Mouse (Mus musculus): Measurements from ENCODE around the gene Rere. TPM values are rescaled to one million over a fixed set of nuclear protein-coding genes. Genes with fewer than 3 reads are reported as not detected.

Gene Rere
- polyA plus RNA-seq, 1 experiment, result 61.3 TPM

GRCm38 (mm10) chr4:150448433-150448832 lies 167.0 kb downstream of the Rere start:
- WGBS, result 56% methylated on average over 1 of the region's 1 CpGs
- TF ChIP-seq POLR2A (IDR thresholded peaks at IDR 0.05; ENCODE audit: borderline replicate concordance, control insufficient read depth, low read depth, low read length) (no peak), CTCF (IDR thresholded peaks at IDR 0.05; ENCODE audit: control insufficient read depth, insufficient read depth, low read length) (no peak)
- Histone ChIP-seq H3K4me3 (replicated peaks; ENCODE audit: control insufficient read depth, low read depth, low read length) (no peak overlapping the region), H3K4me1 (ENCODE audit: control insufficient read depth, insufficient read depth, low read length) (no peaks in the 10 kb centered on the region; the same call in 1 of the 2 replicates), H3K27ac (ENCODE audit: control insufficient read depth, insufficient read depth, low read depth, low read length, poor library complexity) (no peak overlapping the region)

GRCm38 (mm10) chr4:150450081-150450691 lies 168.7 kb downstream of the Rere start:
- TF ChIP-seq CTCF (IDR thresholded peaks at IDR 0.05; ENCODE audit: control insufficient read depth, insufficient read depth, low read length), result no peak
- no peak for TF ChIP-seq POLR2A (IDR thresholded peaks at IDR 0.05; ENCODE audit: borderline replicate concordance, control insufficient read depth, low read depth, low read length)
- Histone ChIP-seq H3K4me3 (replicated peaks; ENCODE audit: control insufficient read depth, low read depth, low read length) (no peak overlapping the region), H3K27ac (ENCODE audit: control insufficient read depth, insufficient read depth, low read depth, low read length, poor library complexity) (no peak overlapping the region), H3K4me1 (ENCODE audit: control insufficient read depth, insufficient read depth, low read length) (no peaks in the 10 kb centered on the region; the same call in 1 of the 2 replicates)
- 47% methylated on average over 6 of the region's 6 CpGs for WGBS

- Histone ChIP-seq H3K4me1 (ENCODE audit: control insufficient read depth, insufficient read depth, low read length) (no peaks in the 10 kb centered on the region; the same call in 1 of the 2 replicates), H3K27ac (ENCODE audit: control insufficient read depth, insufficient read depth, low read depth, low read length, poor library complexity) (no peak overlapping the region), H3K4me3 (replicated peaks; ENCODE audit: control insufficient read depth, low read depth, low read length) (no peak overlapping the region)
- TF ChIP-seq POLR2A (IDR thresholded peaks at IDR 0.05; ENCODE audit: borderline replicate concordance, control insufficient read depth, low read depth, low read length) (no peak), CTCF (IDR thresholded peaks at IDR 0.05; ENCODE audit: control insufficient read depth, insufficient read depth, low read length) (no peak)
- 86% methylated on average over 11 of the region's 11 CpGs for whole genome bisulfite sequencing
Measured at GRCm38 (mm10) chr4:150452155-150452847, 170.9 kb downstream of the Rere start.

GRCm38 (mm10) chr4:150454571-150455306 lies 173.3 kb downstream of the Rere start:
- TF ChIP-seq CTCF (IDR thresholded peaks at IDR 0.05; ENCODE audit: control insufficient read depth, insufficient read depth, low read length) (no peak), POLR2A (IDR thresholded peaks at IDR 0.05; ENCODE audit: borderline replicate concordance, control insufficient read depth, low read depth, low read length) (no peak)
- Histone ChIP-seq H3K27ac (ENCODE audit: control insufficient read depth, insufficient read depth, low read depth, low read length, poor library complexity) (no peak overlapping the region), H3K4me3 (replicated peaks; ENCODE audit: control insufficient read depth, low read depth, low read length) (no peak overlapping the region), H3K4me1 (ENCODE audit: control insufficient read depth, insufficient read depth, low read length) (no peaks in the 10 kb centered on the region; the same call in none of the 2 replicates)
- 73% methylated on average over 12 of the region's 12 CpGs for WGBS

- WGBS, result 68% methylated on average over 1 of the region's 1 CpGs
- Histone ChIP-seq H3K4me1 (ENCODE audit: control insufficient read depth, insufficient read depth, low read length) (no peaks in the 10 kb centered on the region; the same call in 1 of the 2 replicates), H3K27ac (ENCODE audit: control insufficient read depth, insufficient read depth, low read depth, low read length, poor library complexity) (no peak overlapping the region), H3K4me3 (replicated peaks; ENCODE audit: control insufficient read depth, low read depth, low read length) (no peak overlapping the region)
- TF ChIP-seq POLR2A (IDR thresholded peaks at IDR 0.05; ENCODE audit: borderline replicate concordance, control insufficient read depth, low read depth, low read length) (no peak), CTCF (IDR thresholded peaks at IDR 0.05; ENCODE audit: control insufficient read depth, insufficient read depth, low read length) (no peak)
Measured at GRCm38 (mm10) chr4:150455750-150456149, 174.3 kb downstream of the Rere start.

- H3K4me1 ChIP-seq (ENCODE audit: control insufficient read depth, insufficient read depth, low read length), result no peaks in the 10 kb centered on the region; the same call in 1 of the 2 replicates
- no peak overlapping the region for H3K4me3 ChIP-seq (replicated peaks; ENCODE audit: control insufficient read depth, low read depth, low read length)
- TF ChIP-seq POLR2A (IDR thresholded peaks at IDR 0.05; ENCODE audit: borderline replicate concordance, control insufficient read depth, low read depth, low read length) (no peak), CTCF (IDR thresholded peaks at IDR 0.05; ENCODE audit: control insufficient read depth, insufficient read depth, low read length) (no peak)
- 87% methylated on average over 7 of the region's 7 CpGs for WGBS
- H3K27ac ChIP-seq (ENCODE audit: control insufficient read depth, insufficient read depth, low read depth, low read length, poor library complexity), result no peak overlapping the region
Measured at GRCm38 (mm10) chr4:150456452-150456851, 175.0 kb downstream of the Rere start.

GRCm38 (mm10) chr4:150456886-150457285 lies 175.4 kb downstream of the Rere start:
- Histone ChIP-seq H3K4me3 (replicated peaks; ENCODE audit: control insufficient read depth, low read depth, low read length) (no peak overlapping the region), H3K4me1 (ENCODE audit: control insufficient read depth, insufficient read depth, low read length) (no peaks in the 10 kb centered on the region; the same call in 1 of the 2 replicates), H3K27ac (ENCODE audit: control insufficient read depth, insufficient read depth, low read depth, low read length, poor library complexity) (no peak overlapping the region)
- TF ChIP-seq POLR2A (IDR thresholded peaks at IDR 0.05; ENCODE audit: borderline replicate concordance, control insufficient read depth, low read depth, low read length) (no peak), CTCF (IDR thresholded peaks at IDR 0.05; ENCODE audit: control insufficient read depth, insufficient read depth, low read length) (no peak)
- WGBS, result 85% methylated on average over 2 of the region's 2 CpGs

- 78% methylated on average over 4 of the region's 4 CpGs for WGBS
- no peaks in the 10 kb centered on the region; the same call in 1 of the 2 replicates for H3K4me1 ChIP-seq (ENCODE audit: control insufficient read depth, insufficient read depth, low read length)
- no peak overlapping the region for H3K4me3 ChIP-seq (replicated peaks; ENCODE audit: control insufficient read depth, low read depth, low read length)
- no peak for TF ChIP-seq POLR2A (IDR thresholded peaks at IDR 0.05; ENCODE audit: borderline replicate concordance, control insufficient read depth, low read depth, low read length)
- no peak for TF ChIP-seq CTCF (IDR thresholded peaks at IDR 0.05; ENCODE audit: control insufficient read depth, insufficient read depth, low read length)
- H3K27ac ChIP-seq (ENCODE audit: control insufficient read depth, insufficient read depth, low read depth, low read length, poor library complexity), result no peak overlapping the region
Measured at GRCm38 (mm10) chr4:150457353-150457752, 175.9 kb downstream of the Rere start.

All from bone marrow, adult 2 months (tissue).